Mouse (Mus musculus): ENCODE measurements at regions not wholly inside any gene's neighbourhood (a gene's known extent, or its start where the extent isn't known, plus 50 kb on each side); places are given as distances from the start of the nearest gene placed in this dataset.

DNA sequence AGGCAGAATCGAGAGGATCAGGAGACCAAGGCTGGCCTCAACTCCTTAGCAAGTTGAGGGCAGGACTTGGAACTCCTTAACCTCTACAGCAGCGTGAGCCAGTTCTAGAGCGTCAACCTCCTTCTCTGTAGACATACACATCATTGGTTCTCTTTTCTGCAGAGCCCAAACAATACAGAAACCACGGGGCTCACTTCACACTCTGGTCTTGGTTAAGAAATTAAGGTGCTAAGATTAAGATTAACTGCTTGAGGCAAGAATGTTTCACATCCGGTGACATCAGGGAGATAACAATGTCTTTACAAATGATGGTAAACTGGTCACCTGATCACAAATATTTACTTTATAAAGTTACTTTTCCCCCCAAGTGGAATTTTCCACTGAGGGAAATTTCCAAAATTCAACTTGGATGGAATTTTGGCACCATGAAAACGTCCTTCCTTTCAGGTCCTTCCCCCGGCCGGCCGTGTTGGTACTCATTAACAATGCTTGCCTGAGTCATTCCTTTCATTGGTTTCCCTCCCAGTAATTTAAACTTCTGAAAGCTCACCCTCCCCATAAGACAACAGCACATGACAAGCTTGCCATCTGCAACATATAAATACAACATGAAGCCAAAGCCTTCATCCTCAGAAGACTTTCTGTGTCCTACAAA is 77.3 kb upstream of the Kdm7a start:
- no peak overlapping the region for H3K9ac ChIP-seq (ENCODE audit: low read depth, low read length, severe bottlenecking)
- no peak overlapping the region for H3K4me3 ChIP-seq (replicated peaks; ENCODE audit: low read length)
- WGBS, result 69% methylated on average over 9 of the region's 9 CpGs
- H3K4me2 ChIP-seq (replicated peaks; ENCODE audit: low read depth, low read length, severe bottlenecking), result no peak overlapping the region
- ATAC-seq (ENCODE audit: low FRiP score, low read depth) (no peak), DNase-seq (ENCODE audit: low spot score) (no peak)
- no peaks in the 10 kb centered on the region for H3K9me3 ChIP-seq (ENCODE audit: control insufficient read depth, low read length)
- no peaks in the 10 kb centered on the region for H3K27me3 ChIP-seq (ENCODE audit: control insufficient read depth, insufficient read depth, low read length)
- H3K4me1 ChIP-seq (ENCODE audit: control insufficient read depth, insufficient read depth, low read length), result peaks cover 13% of the 10 kb centered on the region
- no peak for TF ChIP-seq POLR2A (IDR thresholded peaks at IDR 0.05; ENCODE audit: borderline replicate concordance, extremely low read depth, insufficient read depth, insufficient read length)
- no peak overlapping the region for H3K27ac ChIP-seq (replicated peaks; ENCODE audit: low read depth, low read length)
- no peaks in the 10 kb centered on the region for H3K36me3 ChIP-seq (ENCODE audit: control insufficient read depth, insufficient read depth, low read length)

DNA sequence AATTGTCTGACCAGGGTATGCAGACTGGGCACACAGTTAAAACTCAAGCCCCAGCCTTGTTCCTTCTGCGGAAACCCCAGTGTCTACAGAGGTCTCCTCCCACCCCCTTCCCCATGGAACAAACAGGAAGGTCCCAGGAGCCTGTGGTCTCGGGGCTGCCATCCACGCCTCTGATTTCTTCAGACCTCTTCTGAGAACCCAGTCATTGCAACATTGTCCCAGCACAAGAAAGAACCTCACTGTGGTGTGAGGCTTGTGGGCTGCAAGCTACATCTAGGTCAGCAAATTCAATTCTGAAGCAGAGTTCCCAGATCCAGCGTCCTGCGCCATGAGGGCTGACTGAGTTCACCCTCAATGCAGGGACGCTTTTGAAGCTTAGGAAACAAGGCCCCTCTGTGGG is 71.7 kb upstream of the Kdm7a start:
- no peak overlapping the region for H3K9ac ChIP-seq (ENCODE audit: low read depth, low read length, severe bottlenecking)
- H3K4me1 ChIP-seq (ENCODE audit: control insufficient read depth, insufficient read depth, low read length), result no peaks in the 10 kb centered on the region
- H3K4me3 ChIP-seq (replicated peaks; ENCODE audit: low read length), result no peak overlapping the region
- H3K27ac ChIP-seq (replicated peaks; ENCODE audit: low read depth, low read length), result no peak overlapping the region
- H3K36me3 ChIP-seq (ENCODE audit: control insufficient read depth, insufficient read depth, low read length), result no peaks in the 10 kb centered on the region
- no peaks in the 10 kb centered on the region for H3K27me3 ChIP-seq (ENCODE audit: control insufficient read depth, insufficient read depth, low read length)
- 85% methylated on average over 6 of the region's 6 CpGs for WGBS
- H3K9me3 ChIP-seq (ENCODE audit: control insufficient read depth, low read length), result no peaks in the 10 kb centered on the region
- H3K4me2 ChIP-seq (replicated peaks; ENCODE audit: low read depth, low read length, severe bottlenecking), result no peak overlapping the region
- ATAC-seq (ENCODE audit: low FRiP score, low read depth) (no peak), DNase-seq (ENCODE audit: low spot score) (no peak)
- no peak for TF ChIP-seq POLR2A (IDR thresholded peaks at IDR 0.05; ENCODE audit: borderline replicate concordance, extremely low read depth, insufficient read depth, insufficient read length)

DNA sequence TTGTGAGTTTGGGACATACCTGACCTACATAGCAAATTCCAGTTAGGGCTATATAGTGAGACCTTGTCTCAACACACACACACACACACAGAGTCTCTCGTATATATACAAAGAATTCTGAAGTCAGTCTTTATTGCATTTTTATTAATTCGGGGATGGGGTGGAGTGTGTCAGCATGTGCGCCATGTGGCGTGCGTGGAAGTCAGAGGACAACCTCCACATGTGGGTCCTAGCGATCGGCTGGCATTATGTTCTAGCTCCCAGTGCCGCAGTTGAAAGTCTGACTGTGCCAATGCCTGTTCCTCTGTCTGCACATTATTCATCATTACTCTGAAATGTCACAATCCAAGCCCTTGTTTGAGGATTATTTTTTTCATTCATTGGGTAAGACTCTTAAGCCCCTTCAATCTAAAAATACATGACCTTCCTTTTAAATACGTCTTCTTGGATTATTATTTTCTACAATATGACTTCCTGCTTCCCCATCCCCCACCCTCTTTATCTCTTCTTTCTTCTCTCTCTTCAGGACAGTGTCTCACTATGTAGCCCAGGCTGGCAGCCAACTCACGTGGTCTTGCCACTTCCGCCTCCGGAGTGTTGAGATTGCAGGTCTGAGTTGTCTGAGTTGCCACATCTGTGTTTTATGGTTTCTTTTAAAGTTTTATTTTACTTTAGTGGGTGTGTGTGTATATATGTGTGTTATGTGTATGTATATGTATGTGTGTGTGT is 68.3 kb upstream of the Kdm7a start:
- Histone ChIP-seq H3K4me1 (ENCODE audit: control insufficient read depth, insufficient read depth, low read length) (no peaks in the 10 kb centered on the region), H3K4me3 (replicated peaks; ENCODE audit: low read length) (no peak overlapping the region), H3K27ac (replicated peaks; ENCODE audit: low read depth, low read length) (no peak overlapping the region), H3K4me2 (replicated peaks; ENCODE audit: low read depth, low read length, severe bottlenecking) (no peak overlapping the region), H3K9me3 (ENCODE audit: control insufficient read depth, low read length) (no peaks in the 10 kb centered on the region), H3K36me3 (ENCODE audit: control insufficient read depth, insufficient read depth, low read length) (no peaks in the 10 kb centered on the region), H3K27me3 (ENCODE audit: control insufficient read depth, insufficient read depth, low read length) (no peaks in the 10 kb centered on the region), H3K9ac (ENCODE audit: low read depth, low read length, severe bottlenecking) (no peak overlapping the region)
- ATAC-seq (ENCODE audit: low FRiP score, low read depth) (no peak), DNase-seq (ENCODE audit: low spot score) (no peak)
- WGBS, result 74% methylated on average over 12 of the region's 12 CpGs
- no peak for TF ChIP-seq POLR2A (IDR thresholded peaks at IDR 0.05; ENCODE audit: borderline replicate concordance, extremely low read depth, insufficient read depth, insufficient read length)

- Histone ChIP-seq H3K36me3 (ENCODE audit: control insufficient read depth, insufficient read depth, low read length) (no peaks in the 10 kb centered on the region), H3K9me3 (ENCODE audit: control insufficient read depth, low read length) (no peaks in the 10 kb centered on the region), H3K9ac (ENCODE audit: low read depth, low read length, severe bottlenecking) (no peak overlapping the region), H3K27ac (replicated peaks; ENCODE audit: low read depth, low read length) (no peak overlapping the region), H3K27me3 (ENCODE audit: control insufficient read depth, insufficient read depth, low read length) (no peaks in the 10 kb centered on the region), H3K4me3 (replicated peaks; ENCODE audit: low read length) (no peak overlapping the region), H3K4me1 (ENCODE audit: control insufficient read depth, insufficient read depth, low read length) (0 out of 2 replicates have a peak, but pooled peaks cover 2% of the 10 kb centered on the region), H3K4me2 (replicated peaks; ENCODE audit: low read depth, low read length, severe bottlenecking) (no peak overlapping the region)
- 86% methylated on average over 1 of the region's 1 CpGs for WGBS
- ATAC-seq (ENCODE audit: low FRiP score, low read depth), result no peak
- no peak for TF ChIP-seq POLR2A (IDR thresholded peaks at IDR 0.05; ENCODE audit: borderline replicate concordance, extremely low read depth, insufficient read depth, insufficient read length)
- no peak for DNase-seq (ENCODE audit: low spot score)
Observed at GRCm38 (mm10) chr6:39273427-39273826, 66.8 kb upstream of the Kdm7a start.

DNA sequence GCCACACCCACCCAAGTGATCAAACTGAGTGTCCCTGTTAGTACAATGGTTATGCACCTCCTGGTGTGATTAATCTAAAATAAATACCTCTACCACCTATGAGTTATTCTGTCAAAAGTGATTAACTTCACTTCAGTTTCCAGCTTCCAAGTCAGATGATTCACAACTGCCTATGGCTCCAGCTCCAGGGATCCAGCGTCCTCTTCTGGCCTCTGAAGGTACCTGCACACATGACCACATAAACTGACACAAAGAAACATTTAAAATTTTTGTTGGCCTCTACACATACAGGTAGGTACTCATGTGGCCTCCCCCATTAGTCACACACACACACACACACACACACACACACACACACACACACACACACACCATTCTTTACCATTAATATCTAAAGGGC is 63.9 kb upstream of the Kdm7a start:
- no peaks in the 10 kb centered on the region for H3K27me3 ChIP-seq (ENCODE audit: control insufficient read depth, insufficient read depth, low read length)
- H3K9ac ChIP-seq (ENCODE audit: low read depth, low read length, severe bottlenecking), result no peak overlapping the region
- WGBS, result 84% methylated on average over 1 of the region's 1 CpGs
- no peak overlapping the region for H3K4me2 ChIP-seq (replicated peaks; ENCODE audit: low read depth, low read length, severe bottlenecking)
- no peak overlapping the region for H3K4me3 ChIP-seq (replicated peaks; ENCODE audit: low read length)
- H3K36me3 ChIP-seq (ENCODE audit: control insufficient read depth, insufficient read depth, low read length), result no peaks in the 10 kb centered on the region
- H3K27ac ChIP-seq (replicated peaks; ENCODE audit: low read depth, low read length), result no peak overlapping the region
- H3K4me1 ChIP-seq (ENCODE audit: control insufficient read depth, insufficient read depth, low read length), result 0 out of 2 replicates have a peak, but pooled peaks cover 2% of the 10 kb centered on the region
- no peaks in the 10 kb centered on the region for H3K9me3 ChIP-seq (ENCODE audit: control insufficient read depth, low read length)
- DNase-seq (ENCODE audit: low spot score) (no peak), ATAC-seq (ENCODE audit: low FRiP score, low read depth) (no peak)
- TF ChIP-seq POLR2A (IDR thresholded peaks at IDR 0.05; ENCODE audit: borderline replicate concordance, extremely low read depth, insufficient read depth, insufficient read length), result no peak
